Mouse (Mus musculus) layer of hippocampus, postnatal 25 days (tissue): ENCODE results near the gene Ncdn. TPM values are rescaled to one million over a fixed set of nuclear protein-coding genes. Genes with fewer than 3 reads are reported as not detected.

Experiments
- DNase-seq, 2 experiments: peaks; one replicate each; pipeline ENCODE4 v3.0.0; 2022; ENCODE audit warnings: mixed read lengths in 2 of 2, low spot score in 1 of 2; ENCODE audit errors: extremely low spot score in 1 of 2
- total RNA-seq, 2 experiments: library from RNA; stranded (reverse); gene quantifications; 2 replicates each; pipeline ENCODE4 v1.2.3; 2021

Gene Ncdn
- total RNA-seq, 2 experiments from 2014 or later = 1,823 to 1,918 TPM

GRCm38 (mm10) chr4:126754231-126754611, 983 bp upstream of the Ncdn start:
- DNase-seq = no peak

- peak in 1 of 2 experiments; percentile 24 for DNase-seq
Observed at GRCm38 (mm10) chr4:126752608-126753141, 563 bp downstream of the Ncdn start.

- peak in 1 of 2 experiments; percentile 38 for DNase-seq
Observed at GRCm38 (mm10) chr4:126752024-126752607, 1.1 kb downstream of the Ncdn start.

GRCm38 (mm10) chr4:126751556-126752023, 1.6 kb downstream of the Ncdn start:
- DNase-seq = no peak

- DNase-seq = no peak
Observed at GRCm38 (mm10) chr4:126750863-126751555, 2.2 kb downstream of the Ncdn start.

- DNase-seq = peak in 1 of 2 experiments; percentile 77
Observed at GRCm38 (mm10) chr4:126750046-126750683, 3.1 kb downstream of the Ncdn start.

- no peak for DNase-seq
Observed at GRCm38 (mm10) chr4:126749553-126749952, 3.7 kb downstream of the Ncdn start.

- DNase-seq = no peak
Observed at GRCm38 (mm10) chr4:126748381-126748780, 4.9 kb downstream of the Ncdn start.

GRCm38 (mm10) chr4:126746194-126746840, 6.9 kb downstream of the Ncdn start:
- DNase-seq = no peak

GRCm38 (mm10) chr4:126745506-126746193, 7.6 kb downstream of the Ncdn start:
- DNase-seq = peak in 1 of 2 experiments; percentile 75

- DNase-seq = no peak
Observed at GRCm38 (mm10) chr4:126744831-126745230, 8.4 kb downstream of the Ncdn start.

- no peak for DNase-seq
Observed at GRCm38 (mm10) chr4:126743713-126744112, 9.5 kb downstream of the Ncdn start.

GRCm38 (mm10) chr4:126742976-126743375, 10.3 kb downstream of the Ncdn start:
- DNase-seq = no peak

- peak; percentile 77 to 88 for DNase-seq
Observed at GRCm38 (mm10) chr4:126741448-126741847, 11.8 kb downstream of the Ncdn start.

GRCm38 (mm10) chr4:126739966-126740676, 13.1 kb downstream of the Ncdn start:
- no peak for DNase-seq

- DNase-seq = no peak
Observed at GRCm38 (mm10) chr4:126736001-126736414, 17.2 kb downstream of the Ncdn start, which contains the start of gene Tfap2e. Tfap2e (minus strand) TSS chr4:126736240.

- DNase-seq = no peak
Observed at GRCm38 (mm10) chr4:126735382-126736000, 17.7 kb downstream of the Ncdn start.

GRCm38 (mm10) chr4:126734700-126735381, 18.4 kb downstream of the Ncdn start:
- no peak for DNase-seq
